Mouse (Mus musculus): ENCODE results near the gene Smim12. TPM values are rescaled to one million over a fixed set of nuclear protein-coding genes. Genes with fewer than 3 reads are reported as not detected.
A peak's percentile ranks its signal among the peaks of the same experiment; 100 is the strongest.

The Smim12 gene
- polyA plus RNA-seq, 1 experiment from 2014 or later, result 51.0 TPM

GRCm38 (mm10) chr4:127242696-127243095 is 888 bp upstream of the Smim12 start:
- no peak for ATAC-seq (ENCODE audit: low FRiP score, low read depth)
- Histone ChIP-seq H3K9ac (no peak overlapping the region), H3K4me2 (replicated peaks) (no peak overlapping the region), H3K36me3 (peaks cover 11% of the 10 kb centered on the region), H3K4me1 (peaks cover 13% of the 10 kb centered on the region), H3K27ac (no peak overlapping the region), H3K27me3 (peaks cover 6% of the 10 kb centered on the region; the same call in 1 of the 2 replicates), H3K9me3 (no peaks in the 10 kb centered on the region), H3K4me3 (no peak overlapping the region)
- 62% methylated on average over 6 of the region's 6 CpGs for WGBS

- H3K4me2 ChIP-seq (replicated peaks), result peak overlapping the region; percentile 92
- ATAC-seq (ENCODE audit: low FRiP score, low read depth), result peak; percentile 57; the same call in 1 of the 2 replicates
- peaks cover 13% of the 10 kb centered on the region for H3K4me1 ChIP-seq
- H3K27ac ChIP-seq, result no peak overlapping the region
- WGBS, result 1% methylated on average over 26 of the region's 26 CpGs
- peaks cover 22% of the 10 kb centered on the region for H3K36me3 ChIP-seq
- H3K4me3 ChIP-seq, result peak overlapping the region; percentile 97
- no peaks in the 10 kb centered on the region for H3K9me3 ChIP-seq
- H3K9ac ChIP-seq, result peak overlapping the region; percentile 97
- no peaks in the 10 kb centered on the region for H3K27me3 ChIP-seq
Measured at GRCm38 (mm10) chr4:127243953-127244352, 369 bp downstream of the Smim12 start.

DNA sequence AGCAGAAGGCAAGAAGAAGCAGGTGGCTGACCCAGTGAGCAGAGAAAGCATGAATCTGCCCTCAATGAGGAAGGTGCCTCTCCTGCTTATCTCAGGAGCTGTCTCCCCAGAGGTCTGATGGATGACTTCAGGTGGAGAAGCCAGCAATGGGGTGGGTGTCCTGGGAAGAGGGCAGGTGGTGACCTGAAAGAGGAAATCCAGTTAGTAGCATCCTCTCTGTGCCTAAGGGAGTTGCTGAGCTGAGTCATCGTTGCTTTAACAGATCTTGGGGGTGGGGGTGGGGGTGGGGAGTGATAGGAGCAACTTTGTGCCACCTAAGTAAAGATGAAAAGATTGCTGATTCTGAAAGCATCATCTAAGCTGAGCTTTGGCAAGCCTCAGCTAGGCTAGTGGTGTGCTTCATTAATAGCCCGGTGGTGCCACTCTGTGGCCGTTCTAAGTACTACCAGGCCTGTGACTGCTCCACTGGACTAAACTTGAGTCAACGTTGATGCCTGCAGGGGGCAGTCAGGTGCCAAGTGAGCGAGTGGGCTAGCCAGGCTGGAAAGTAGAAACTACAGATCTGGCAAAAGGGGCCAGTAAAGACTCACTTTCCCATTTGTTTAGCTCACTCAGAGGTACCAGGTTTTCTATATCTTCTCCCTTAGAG is 6.2 kb downstream of the Smim12 start:
- no peak overlapping the region for H3K4me2 ChIP-seq (replicated peaks)
- ATAC-seq (ENCODE audit: low FRiP score, low read depth), result peak; percentile 80; the same call in 1 of the 2 replicates
- under 1% methylated on average over 5 of the region's 5 CpGs for WGBS

DNA sequence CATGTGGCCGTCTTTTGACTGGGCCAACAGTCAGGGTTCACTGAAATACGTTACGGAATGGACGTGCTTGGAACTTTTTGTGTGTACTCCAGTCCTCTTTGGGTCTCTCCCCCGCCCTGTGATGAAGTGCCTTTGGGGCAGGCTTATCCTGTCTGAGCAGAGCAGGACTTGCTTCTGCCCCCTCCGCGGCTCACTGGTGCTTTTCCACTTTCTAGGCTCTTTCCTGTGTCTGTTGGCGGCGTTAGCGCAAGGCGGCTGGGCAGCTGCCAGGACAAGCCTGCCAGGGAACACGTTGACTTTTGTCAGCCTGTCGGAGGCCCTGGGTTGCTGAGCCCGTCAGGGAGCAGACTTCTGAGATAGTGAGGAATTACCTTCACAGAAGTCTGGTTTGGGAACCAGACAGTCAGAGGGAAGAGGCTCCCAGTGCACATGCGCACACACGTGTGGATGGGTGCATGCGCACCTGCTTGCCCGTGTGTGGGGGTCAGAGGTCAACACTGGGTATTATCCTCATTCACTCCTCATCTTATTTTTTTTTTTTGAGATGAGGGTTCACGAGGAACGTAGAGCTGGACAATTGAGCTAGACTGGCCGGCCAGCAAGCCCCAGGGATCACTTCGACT is 8.5 kb downstream of the Smim12 start:
- Histone ChIP-seq H3K9me3 (no peaks in the 10 kb centered on the region), H3K4me1 (peaks cover 4% of the 10 kb centered on the region; the same call in 1 of the 2 replicates), H3K36me3 (peaks cover 24% of the 10 kb centered on the region), H3K4me3 (no peak overlapping the region), H3K9ac (no peak overlapping the region), H3K4me2 (replicated peaks) (no peak overlapping the region), H3K27ac (no peak overlapping the region), H3K27me3 (no peaks in the 10 kb centered on the region)
- no peak for ATAC-seq (ENCODE audit: low FRiP score, low read depth)
- WGBS, result 62% methylated on average over 22 of the region's 22 CpGs

More for the DNA sequence above, 6.2 kb downstream of the Smim12 start:
- Histone ChIP-seq H3K27me3 (no peaks in the 10 kb centered on the region), H3K4me1 (peaks cover 10% of the 10 kb centered on the region), H3K9ac (no peak overlapping the region), H3K27ac (no peak overlapping the region), H3K36me3 (peaks cover 29% of the 10 kb centered on the region), H3K9me3 (no peaks in the 10 kb centered on the region), H3K4me3 (no peak overlapping the region)

DNA sequence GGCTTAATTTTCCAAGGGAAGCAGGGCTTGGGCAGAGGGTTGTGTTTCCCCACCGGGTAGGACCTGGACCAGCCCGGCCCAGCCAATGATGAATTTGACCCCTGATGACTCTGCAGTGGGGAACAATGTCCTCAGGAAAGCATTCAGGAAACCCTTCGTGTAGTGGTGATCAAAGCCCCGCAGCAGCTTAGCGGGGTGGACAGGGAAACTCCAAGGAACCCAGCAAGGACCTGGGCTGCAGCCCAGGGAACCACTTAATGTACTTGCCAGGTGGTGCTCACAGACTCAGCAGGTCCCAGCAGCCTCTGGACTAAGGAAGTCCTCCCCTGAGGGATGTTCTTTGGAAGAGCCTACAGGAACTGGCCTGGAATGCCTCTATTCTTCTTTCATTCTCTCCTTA is 13.2 kb downstream of the Smim12 start:
- Histone ChIP-seq H3K4me1 (peaks cover 4% of the 10 kb centered on the region; the same call in 1 of the 2 replicates), H3K9me3 (no peaks in the 10 kb centered on the region), H3K4me2 (replicated peaks) (no peak overlapping the region), H3K27me3 (no peaks in the 10 kb centered on the region), H3K4me3 (no peak overlapping the region), H3K27ac (no peak overlapping the region), H3K36me3 (no peaks in the 10 kb centered on the region), H3K9ac (no peak overlapping the region)
- ATAC-seq (ENCODE audit: low FRiP score, low read depth), result no peak
- 61% methylated on average over 5 of the region's 5 CpGs for WGBS

DNA sequence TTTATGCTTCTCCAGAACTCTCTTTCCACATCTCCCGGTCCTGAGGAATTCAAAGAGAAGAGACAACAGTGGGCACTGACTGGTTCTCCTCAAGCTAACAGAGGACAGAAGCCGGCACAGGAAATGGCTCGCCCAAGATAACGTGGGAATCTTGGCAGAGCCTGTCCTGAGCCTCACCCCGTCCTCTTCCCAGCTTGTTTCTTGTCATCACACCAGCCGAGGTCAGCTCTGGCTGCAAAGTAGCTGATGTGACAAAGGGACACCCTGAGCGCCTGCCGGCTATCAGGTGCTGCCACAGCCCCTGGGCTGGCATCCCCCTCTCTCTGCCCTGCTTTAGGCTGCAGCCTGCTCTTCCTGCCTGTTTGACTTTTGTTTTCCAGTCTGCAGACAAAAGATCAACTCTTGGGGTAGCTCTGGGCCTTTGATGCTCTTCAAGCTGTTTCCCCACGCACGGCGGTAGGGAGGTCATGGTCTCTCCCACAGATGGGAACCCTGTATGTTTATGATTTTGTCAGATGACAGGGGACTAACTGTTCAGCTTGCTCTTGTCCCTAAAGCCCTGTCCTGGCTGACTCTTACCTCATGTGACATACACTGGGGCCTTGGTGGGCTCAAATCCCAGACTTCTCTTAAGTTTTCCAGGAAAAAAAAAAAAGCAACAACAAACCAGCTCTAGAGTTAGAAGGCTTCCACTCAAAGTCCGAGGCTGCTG is 14.8 kb downstream of the Smim12 start:
- no peak for ATAC-seq (ENCODE audit: low FRiP score, low read depth)
- no peaks in the 10 kb centered on the region for H3K27me3 ChIP-seq
- 57% methylated on average over 12 of the region's 12 CpGs for WGBS
- no peaks in the 10 kb centered on the region for H3K4me1 ChIP-seq
- no peak overlapping the region for H3K27ac ChIP-seq
- H3K4me3 ChIP-seq, result no peak overlapping the region
- no peaks in the 10 kb centered on the region for H3K36me3 ChIP-seq
- H3K4me2 ChIP-seq (replicated peaks), result no peak overlapping the region
- no peaks in the 10 kb centered on the region for H3K9me3 ChIP-seq
- H3K9ac ChIP-seq, result no peak overlapping the region

DNA sequence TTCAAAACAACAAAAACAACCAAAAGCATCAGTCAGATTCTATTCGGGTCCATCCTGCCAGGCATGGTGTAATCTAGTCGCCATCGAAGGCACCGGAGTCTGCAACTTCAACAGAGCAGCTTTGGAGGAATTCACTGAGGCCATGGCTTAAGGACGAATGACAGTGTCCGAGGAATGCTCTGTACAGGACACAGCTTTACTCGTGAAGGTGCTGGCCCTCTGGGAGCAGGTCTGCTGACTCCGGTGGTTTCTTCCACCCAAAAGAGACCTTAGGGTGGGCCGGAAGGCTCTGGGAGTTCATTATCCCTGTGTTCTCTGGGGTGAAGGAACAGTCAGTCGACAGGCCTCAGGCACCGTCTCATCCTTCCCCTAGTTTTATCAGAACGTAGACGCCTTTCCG is 18.0 kb downstream of the Smim12 start:
- no peak overlapping the region for H3K4me2 ChIP-seq (replicated peaks)
- H3K4me1 ChIP-seq, result no peaks in the 10 kb centered on the region
- no peak overlapping the region for H3K9ac ChIP-seq
- H3K27ac ChIP-seq, result no peak overlapping the region
- no peaks in the 10 kb centered on the region for H3K9me3 ChIP-seq
- no peak for ATAC-seq (ENCODE audit: low FRiP score, low read depth)
- H3K36me3 ChIP-seq, result no peaks in the 10 kb centered on the region
- 88% methylated on average over 14 of the region's 14 CpGs for WGBS
- H3K27me3 ChIP-seq, result no peaks in the 10 kb centered on the region
- H3K4me3 ChIP-seq, result no peak overlapping the region

DNA sequence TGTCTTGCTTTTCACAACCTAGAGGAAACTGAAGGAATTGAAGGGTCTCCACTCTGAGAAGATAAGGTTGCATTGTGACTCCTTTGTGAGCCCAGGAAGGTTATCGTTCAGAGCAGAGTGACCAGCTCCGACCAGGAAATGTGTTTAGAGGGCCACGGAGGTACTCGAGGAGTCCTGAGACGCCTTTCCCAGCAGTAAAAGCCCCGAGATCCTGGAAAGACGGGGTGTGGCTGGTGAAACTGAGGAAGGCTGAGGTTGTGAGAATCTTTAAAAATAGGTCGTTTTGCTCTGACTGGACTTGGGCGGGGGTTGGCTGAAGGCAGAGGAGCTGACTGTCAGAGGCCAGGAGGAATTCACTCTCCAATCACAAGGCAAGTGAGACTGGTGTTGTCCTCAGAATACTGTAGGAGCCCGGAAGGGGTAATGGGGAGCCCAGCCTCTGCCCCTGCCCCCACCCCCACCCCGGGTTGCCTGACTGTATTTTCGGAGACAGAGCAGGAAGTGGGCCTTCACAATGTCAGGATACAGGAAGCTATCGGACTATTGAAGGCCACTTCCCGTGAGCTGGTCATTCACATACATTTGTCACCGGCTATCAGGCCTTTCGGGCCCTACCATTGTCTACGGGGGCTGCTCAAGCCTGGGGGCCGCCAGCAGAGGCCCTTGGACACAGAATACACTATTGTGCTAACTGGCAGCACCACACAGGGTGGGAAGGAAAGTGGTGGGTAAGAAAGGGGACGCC is 20.0 kb downstream of the Smim12 start:
- 75% methylated on average over 19 of the region's 19 CpGs for WGBS
- Histone ChIP-seq H3K27ac (no peak overlapping the region), H3K4me2 (replicated peaks) (no peak overlapping the region), H3K36me3 (no peaks in the 10 kb centered on the region), H3K4me1 (no peaks in the 10 kb centered on the region), H3K9ac (no peak overlapping the region), H3K27me3 (peaks cover 8% of the 10 kb centered on the region; the same call in 1 of the 2 replicates), H3K9me3 (no peaks in the 10 kb centered on the region), H3K4me3 (no peak overlapping the region)
- ATAC-seq (ENCODE audit: low FRiP score, low read depth), result no peak

DNA sequence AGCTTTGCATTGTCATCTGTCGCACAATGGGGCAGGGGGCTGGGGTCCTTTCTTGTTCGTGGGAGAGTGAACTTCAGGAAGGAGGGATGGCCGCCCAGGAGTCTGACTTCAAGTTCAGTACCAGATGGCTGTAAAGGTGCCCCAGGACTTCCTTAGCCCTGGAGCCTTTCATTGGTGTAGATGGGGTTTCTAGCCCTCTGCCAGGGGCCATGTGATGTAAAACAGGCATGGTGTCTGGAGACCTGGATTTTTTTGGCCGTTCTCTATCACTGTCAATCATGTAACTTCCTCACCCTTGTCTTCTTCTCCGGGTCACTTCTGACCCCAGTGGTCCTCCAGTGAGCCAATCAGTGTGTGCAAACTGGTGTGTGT is 20.6 kb downstream of the Smim12 start:
- WGBS, result 67% methylated on average over 5 of the region's 5 CpGs
- no peak overlapping the region for H3K4me3 ChIP-seq
- no peaks in the 10 kb centered on the region for H3K9me3 ChIP-seq
- H3K27ac ChIP-seq, result no peak overlapping the region
- no peaks in the 10 kb centered on the region for H3K36me3 ChIP-seq
- ATAC-seq (ENCODE audit: low FRiP score, low read depth), result no peak
- H3K9ac ChIP-seq, result no peak overlapping the region
- peaks cover 8% of the 10 kb centered on the region; the same call in 1 of the 2 replicates for H3K27me3 ChIP-seq
- H3K4me2 ChIP-seq (replicated peaks), result no peak overlapping the region
- H3K4me1 ChIP-seq, result no peaks in the 10 kb centered on the region

- Histone ChIP-seq H3K36me3 (no peaks in the 10 kb centered on the region), H3K4me1 (0 out of 2 replicates have a peak, but pooled peaks cover 3% of the 10 kb centered on the region), H3K27ac (no peak overlapping the region), H3K4me3 (no peak overlapping the region), H3K9me3 (no peaks in the 10 kb centered on the region), H3K27me3 (no peaks in the 10 kb centered on the region), H3K9ac (no peak overlapping the region), H3K4me2 (replicated peaks) (no peak overlapping the region)
- 64% methylated on average over 9 of the region's 9 CpGs for WGBS
- peak; percentile 24; the same call in 1 of the 2 replicates for ATAC-seq (ENCODE audit: low FRiP score, low read depth)
Measured at GRCm38 (mm10) chr4:127278451-127279001, 34.9 kb downstream of the Smim12 start.

- no peak overlapping the region for H3K27ac ChIP-seq
- WGBS, result 79% methylated on average over 9 of the region's 9 CpGs
- no peaks in the 10 kb centered on the region for H3K9me3 ChIP-seq
- no peaks in the 10 kb centered on the region for H3K27me3 ChIP-seq
- no peak overlapping the region for H3K4me3 ChIP-seq
- no peak overlapping the region for H3K4me2 ChIP-seq (replicated peaks)
- no peak for ATAC-seq (ENCODE audit: low FRiP score, low read depth)
- H3K9ac ChIP-seq, result no peak overlapping the region
- 0 out of 2 replicates have a peak, but pooled peaks cover 3% of the 10 kb centered on the region for H3K4me1 ChIP-seq
- no peaks in the 10 kb centered on the region for H3K36me3 ChIP-seq
Measured at GRCm38 (mm10) chr4:127279241-127279640, 35.7 kb downstream of the Smim12 start.

Measured in limb, embryonic 13.5 days (tissue).